Mouse (Mus musculus): Measurements from ENCODE around the gene Pptc7. TPM values are rescaled to one million over a fixed set of nuclear protein-coding genes. Genes with fewer than 3 reads are reported as not detected.

Pptc7 gene
- polyA plus RNA-seq, 1 experiment, result 48.0 TPM

GRCm38 (mm10) chr5:122288147-122288811, 4.1 kb downstream of the Pptc7 start:
- TF ChIP-seq POLR2A (IDR thresholded peaks at IDR 0.05; ENCODE audit: control insufficient read depth, low read depth, low read length), result no peak
- TF ChIP-seq CTCF (IDR thresholded peaks at IDR 0.05; ENCODE audit: control insufficient read depth, insufficient read depth, insufficient replicate concordance, low read depth, low read length), result no peak
- Histone ChIP-seq H3K27me3 (ENCODE audit: control insufficient read depth, insufficient read depth, low read length) (no peaks in the 10 kb centered on the region), H3K36me3 (ENCODE audit: control insufficient read depth, insufficient read depth, low read length) (no peaks in the 10 kb centered on the region), H3K4me1 (ENCODE audit: control insufficient read depth, insufficient read depth, low read length) (peaks cover 9% of the 10 kb centered on the region), H3K4me3 (ENCODE audit: control insufficient read depth, low read depth, low read length) (no peak overlapping the region), H3K27ac (ENCODE audit: control insufficient read depth, insufficient read depth, low read depth, low read length) (no peak overlapping the region)

- H3K36me3 ChIP-seq (ENCODE audit: control insufficient read depth, insufficient read depth, low read length), result no peaks in the 10 kb centered on the region
- no peak overlapping the region for H3K27ac ChIP-seq (ENCODE audit: control insufficient read depth, insufficient read depth, low read depth, low read length)
- peaks cover 2% of the 10 kb centered on the region for H3K4me1 ChIP-seq (ENCODE audit: control insufficient read depth, insufficient read depth, low read length)
- TF ChIP-seq CTCF (IDR thresholded peaks at IDR 0.05; ENCODE audit: control insufficient read depth, insufficient read depth, insufficient replicate concordance, low read depth, low read length), result no peak
- TF ChIP-seq POLR2A (IDR thresholded peaks at IDR 0.05; ENCODE audit: control insufficient read depth, low read depth, low read length), result no peak
- no peak overlapping the region for H3K4me3 ChIP-seq (ENCODE audit: control insufficient read depth, low read depth, low read length)
- H3K27me3 ChIP-seq (ENCODE audit: control insufficient read depth, insufficient read depth, low read length), result no peaks in the 10 kb centered on the region
Measured at GRCm38 (mm10) chr5:122291149-122291548, 7.0 kb downstream of the Pptc7 start.

GRCm38 (mm10) chr5:122291553-122292339, 7.6 kb downstream of the Pptc7 start:
- Histone ChIP-seq H3K27ac (ENCODE audit: control insufficient read depth, insufficient read depth, low read depth, low read length) (no peak overlapping the region), H3K4me1 (ENCODE audit: control insufficient read depth, insufficient read depth, low read length) (no peaks in the 10 kb centered on the region; the same call in 1 of the 2 replicates), H3K4me3 (ENCODE audit: control insufficient read depth, low read depth, low read length) (no peak overlapping the region), H3K36me3 (ENCODE audit: control insufficient read depth, insufficient read depth, low read length) (no peaks in the 10 kb centered on the region), H3K27me3 (ENCODE audit: control insufficient read depth, insufficient read depth, low read length) (no peaks in the 10 kb centered on the region)
- TF ChIP-seq CTCF (IDR thresholded peaks at IDR 0.05; ENCODE audit: control insufficient read depth, insufficient read depth, insufficient replicate concordance, low read depth, low read length), result no peak
- TF ChIP-seq POLR2A (IDR thresholded peaks at IDR 0.05; ENCODE audit: control insufficient read depth, low read depth, low read length), result no peak

GRCm38 (mm10) chr5:122293131-122293530, 9.0 kb downstream of the Pptc7 start:
- H3K27me3 ChIP-seq (ENCODE audit: control insufficient read depth, insufficient read depth, low read length), result no peaks in the 10 kb centered on the region
- no peaks in the 10 kb centered on the region; the same call in 1 of the 2 replicates for H3K4me1 ChIP-seq (ENCODE audit: control insufficient read depth, insufficient read depth, low read length)
- TF ChIP-seq POLR2A (IDR thresholded peaks at IDR 0.05; ENCODE audit: control insufficient read depth, low read depth, low read length) (no peak), CTCF (IDR thresholded peaks at IDR 0.05; ENCODE audit: control insufficient read depth, insufficient read depth, insufficient replicate concordance, low read depth, low read length) (no peak)
- H3K27ac ChIP-seq (ENCODE audit: control insufficient read depth, insufficient read depth, low read depth, low read length), result no peak overlapping the region
- H3K4me3 ChIP-seq (ENCODE audit: control insufficient read depth, low read depth, low read length), result no peak overlapping the region
- no peaks in the 10 kb centered on the region for H3K36me3 ChIP-seq (ENCODE audit: control insufficient read depth, insufficient read depth, low read length)

- Histone ChIP-seq H3K27ac (ENCODE audit: control insufficient read depth, insufficient read depth, low read depth, low read length) (no peak overlapping the region), H3K4me1 (ENCODE audit: control insufficient read depth, insufficient read depth, low read length) (no peaks in the 10 kb centered on the region; the same call in 1 of the 2 replicates)
Measured at GRCm38 (mm10) chr5:122294219-122294735, 10.1 kb downstream of the Pptc7 start.

GRCm38 (mm10) chr5:122295113-122295935, 11.2 kb downstream of the Pptc7 start:
- Histone ChIP-seq H3K27me3 (ENCODE audit: control insufficient read depth, insufficient read depth, low read length) (no peaks in the 10 kb centered on the region), H3K4me1 (ENCODE audit: control insufficient read depth, insufficient read depth, low read length) (no peaks in the 10 kb centered on the region; the same call in 1 of the 2 replicates), H3K36me3 (ENCODE audit: control insufficient read depth, insufficient read depth, low read length) (no peaks in the 10 kb centered on the region), H3K27ac (ENCODE audit: control insufficient read depth, insufficient read depth, low read depth, low read length) (no peak overlapping the region), H3K4me3 (ENCODE audit: control insufficient read depth, low read depth, low read length) (no peak overlapping the region)
- TF ChIP-seq POLR2A (IDR thresholded peaks at IDR 0.05; ENCODE audit: control insufficient read depth, low read depth, low read length), result no peak
- no peak for TF ChIP-seq CTCF (IDR thresholded peaks at IDR 0.05; ENCODE audit: control insufficient read depth, insufficient read depth, insufficient replicate concordance, low read depth, low read length)

More at GRCm38 (mm10) chr5:122294219-122294735, 10.1 kb downstream of the Pptc7 start:
- Histone ChIP-seq H3K27me3 (ENCODE audit: control insufficient read depth, insufficient read depth, low read length) (no peaks in the 10 kb centered on the region), H3K36me3 (ENCODE audit: control insufficient read depth, insufficient read depth, low read length) (no peaks in the 10 kb centered on the region), H3K4me3 (ENCODE audit: control insufficient read depth, low read depth, low read length) (no peak overlapping the region)
- TF ChIP-seq CTCF (IDR thresholded peaks at IDR 0.05; ENCODE audit: control insufficient read depth, insufficient read depth, insufficient replicate concordance, low read depth, low read length) (no peak), POLR2A (IDR thresholded peaks at IDR 0.05; ENCODE audit: control insufficient read depth, low read depth, low read length) (no peak)
